Mouse (Mus musculus) limb, embryonic 11.5 days (tissue): ENCODE results near the gene Ddit4. TPM values are rescaled to one million over a fixed set of nuclear protein-coding genes. Genes with fewer than 3 reads are reported as not detected.
"Not testable (repeated sequence)": the region's sequence is repeated elsewhere in the genome, so short reads cannot be mapped to it uniquely, and the experiment has no call there.

Source experiments
- ATAC-seq: fragments of 200-750 bp; cut with Nextera tagmentation; 2 replicates; pipeline ENCODE4 v1.8.0; 2017; ENCODE audit warnings: low read depth; ENCODE audit not compliant: insufficient number of reproducible peaks, low FRiP score, low TSS enrichment
- DNase-seq: peaks from one replicate; pipeline ENCODE4 v3.0.0-alpha.2; 2015; ENCODE audit warnings: low spot score
- H3K27ac ChIP-seq: fragments of 300-500 bp; sonication (generic); replicated peaks from 2 replicates; pipeline ENCODE4 v1.5.1; 2014; ENCODE audit warnings: low read depth, mild to moderate bottlenecking, low read length
- H3K27me3 ChIP-seq: fragments of 300-500 bp; sonication (generic); 2 replicates; pipeline ENCODE4 v1.6.1; 2014; ENCODE audit warnings: mild to moderate bottlenecking, low read length, mixed read lengths; ENCODE audit not compliant: control insufficient read depth, insufficient read depth
- H3K36me3 ChIP-seq: fragments of 300-500 bp; sonication (generic); 2 replicates; pipeline ENCODE4 v1.6.1; 2014; ENCODE audit warnings: mild to moderate bottlenecking, low read length, moderate library complexity, mixed read lengths; ENCODE audit not compliant: control insufficient read depth, insufficient read depth
- H3K4me1 ChIP-seq: fragments of 300-500 bp; sonication (generic); 2 replicates; pipeline ENCODE4 v1.6.1; 2014; ENCODE audit warnings: low read length, mixed read lengths; ENCODE audit not compliant: control insufficient read depth, insufficient read depth
- H3K4me2 ChIP-seq: fragments of 300-500 bp; sonication (generic); 2 replicates; pipeline ENCODE4 v1.6.1; 2014; ENCODE audit warnings: low read depth, mild to moderate bottlenecking, moderate library complexity; ENCODE audit not compliant: severe bottlenecking
- H3K4me3 ChIP-seq: fragments of 300-500 bp; sonication (generic); 2 replicates; pipeline ENCODE4 v1.5.1; 2014; ENCODE audit warnings: low read depth, low read length
- H3K9ac ChIP-seq: fragments of 300-500 bp; sonication (generic); 2 replicates; pipeline ENCODE4 v1.6.1; 2014; ENCODE audit warnings: mild to moderate bottlenecking, low read length
- H3K9me3 ChIP-seq: fragments of 300-500 bp; sonication (generic); 2 replicates; pipeline ENCODE4 v1.6.1; 2016; ENCODE audit warnings: low read length; ENCODE audit not compliant: control insufficient read depth
- WGBS: fragments of 180-500 bp; shearing (Covaris S2); extraction: QIAGEN DNeasy Blood & Tissue Kit; methylation state at CpG from one replicate; pipeline ENCODE4 v1.1.7; 2014; 5-methylcytosine and 5-hydroxymethylcytosine counted together
- polyA plus RNA-seq: library from polyadenylated mRNA; unstranded; fragments of >200 nt; fragmentation: Nextera tagmentation; extraction: Ambion mirVana; gene quantifications from 2 replicates; pipeline ENCODE4 v1.2.1, GENCODE M21; 2014

The Ddit4 gene
- 6.8 and 10.2 TPM in 2 replicates for polyA plus RNA-seq

GRCm38 (mm10) chr10:59951211-59952151, at the start of gene Ddit4:
Gene Ddit4, minus strand, starts transcription at chr10:59951834.
- DNase-seq (peak; percentile 100), ATAC-seq (peak; percentile 98)
- WGBS: under 1% methylated on average over 75 of the region's 76 CpGs
- Histone ChIP-seq H3K27ac (peak within 1 kb of the TSS; percentile 82), H3K4me1 (peaks cover 26% of the 10 kb centered on the region), H3K36me3 (no peaks in the 10 kb centered on the region), H3K9me3 (no peaks in the 10 kb centered on the region), H3K4me2 (peak within 1 kb of the TSS; percentile 94), H3K4me3 (peak within 1 kb of the TSS; percentile 99), H3K9ac (peak within 1 kb of the TSS; percentile 91), H3K27me3 (no peaks in the 10 kb centered on the region)

GRCm38 (mm10) chr10:59999057-59999456, 47.4 kb upstream of the Ddit4 start:
- Histone ChIP-seq H3K27me3 (no peaks in the 10 kb centered on the region), H3K9me3 (no peaks in the 10 kb centered on the region), H3K27ac (no peak overlapping the region), H3K36me3 (peaks cover 9% of the 10 kb centered on the region), H3K4me3 (no peak overlapping the region), H3K9ac (no peak overlapping the region), H3K4me1 (no peaks in the 10 kb centered on the region), H3K4me2 (no peak overlapping the region)
- 94% methylated on average over 3 of the region's 3 CpGs for WGBS
- no peak for ATAC-seq
- no peak for DNase-seq

- Histone ChIP-seq H3K4me1 (no peaks in the 10 kb centered on the region), H3K9me3 (no peaks in the 10 kb centered on the region), H3K36me3 (peaks cover 9% of the 10 kb centered on the region), H3K27me3 (no peaks in the 10 kb centered on the region), H3K9ac (no peak overlapping the region), H3K4me2 (no peak overlapping the region), H3K4me3 (no peak overlapping the region), H3K27ac (no peak overlapping the region)
- DNase-seq: peak; percentile 66
- ATAC-seq: no peak
- WGBS: 22% methylated on average over 7 of the region's 7 CpGs
Observed at GRCm38 (mm10) chr10:59997591-59997990, 46.0 kb upstream of the Ddit4 start.

- no peak for ATAC-seq
Observed at GRCm38 (mm10) chr10:59995889-59996288, 44.3 kb upstream of the Ddit4 start.

GRCm38 (mm10) chr10:59993813-59994212, 42.2 kb upstream of the Ddit4 start:
- not testable (repeated sequence) for H3K9ac ChIP-seq, H3K4me1 ChIP-seq, DNase-seq, H3K4me3 ChIP-seq, H3K27ac ChIP-seq, H3K27me3 ChIP-seq, H3K4me2 ChIP-seq, ATAC-seq, H3K9me3 ChIP-seq
- peaks cover 20% of the 10 kb centered on the region for H3K36me3 ChIP-seq
- WGBS: 96% methylated on average over 2 of the region's 3 CpGs

More at GRCm38 (mm10) chr10:59995889-59996288, 44.3 kb upstream of the Ddit4 start:
- DNase-seq: no peak
- H3K9me3 ChIP-seq: no peaks in the 10 kb centered on the region
- no peaks in the 10 kb centered on the region for H3K4me1 ChIP-seq
- H3K36me3 ChIP-seq: peaks cover 8% of the 10 kb centered on the region
- 95% methylated on average over 6 of the region's 6 CpGs for WGBS
- H3K9ac ChIP-seq: no peak overlapping the region
- no peak overlapping the region for H3K27ac ChIP-seq
- H3K4me3 ChIP-seq: no peak overlapping the region
- no peaks in the 10 kb centered on the region for H3K27me3 ChIP-seq
- H3K4me2 ChIP-seq: no peak overlapping the region

GRCm38 (mm10) chr10:59992024-59992423, 40.4 kb upstream of the Ddit4 start:
- 85% methylated on average over 8 of the region's 8 CpGs for WGBS
- DNase-seq (no peak), ATAC-seq (no peak)
- Histone ChIP-seq H3K27ac (no peak overlapping the region), H3K27me3 (no peaks in the 10 kb centered on the region), H3K9me3 (no peaks in the 10 kb centered on the region), H3K4me3 (no peak overlapping the region), H3K4me2 (no peak overlapping the region), H3K4me1 (no peaks in the 10 kb centered on the region), H3K36me3 (peaks cover 24% of the 10 kb centered on the region), H3K9ac (no peak overlapping the region)

- H3K4me1 ChIP-seq: no peaks in the 10 kb centered on the region
- WGBS: 51% methylated on average over 9 of the region's 9 CpGs
- H3K27ac ChIP-seq: no peak overlapping the region
- H3K9ac ChIP-seq: no peak overlapping the region
- peaks cover 25% of the 10 kb centered on the region for H3K36me3 ChIP-seq
- DNase-seq (no peak), ATAC-seq (no peak)
- no peaks in the 10 kb centered on the region for H3K9me3 ChIP-seq
- H3K27me3 ChIP-seq: no peaks in the 10 kb centered on the region
- H3K4me2 ChIP-seq: no peak overlapping the region
- no peak overlapping the region for H3K4me3 ChIP-seq
Observed at GRCm38 (mm10) chr10:59991262-59991880, 39.7 kb upstream of the Ddit4 start.

- H3K4me1 ChIP-seq: no peaks in the 10 kb centered on the region
- no peaks in the 10 kb centered on the region for H3K27me3 ChIP-seq
- H3K4me3 ChIP-seq: no peak overlapping the region
- 94% methylated on average over 9 of the region's 9 CpGs for WGBS
- H3K9ac ChIP-seq: no peak overlapping the region
- ATAC-seq (no peak), DNase-seq (no peak)
- H3K36me3 ChIP-seq: peaks cover 26% of the 10 kb centered on the region
- no peaks in the 10 kb centered on the region for H3K9me3 ChIP-seq
- no peak overlapping the region for H3K4me2 ChIP-seq
- no peak overlapping the region for H3K27ac ChIP-seq
Observed at GRCm38 (mm10) chr10:59990393-59990792, 38.8 kb upstream of the Ddit4 start.
